Mouse (Mus musculus): ENCODE measurements around the gene Rbms1. TPM values are rescaled to one million over a fixed set of nuclear protein-coding genes. Genes with fewer than 3 reads are reported as not detected.

The Rbms1 gene
- total RNA-seq, 2 experiments from 2014 or later: 18.9 to 23.6 TPM

- intact Hi-C loops (cut with DNase I): no loop called here
- DNase-seq (ENCODE audit: low spot score in 2 of 2): no peak
These were observed 257.6 kb downstream of the Rbms1 start for GRCm38 (mm10) chr2:60705426-60705825.

GRCm38 (mm10) chr2:60703315-60703714 lies 259.7 kb downstream of the Rbms1 start:
- DNase-seq (ENCODE audit: low spot score in 2 of 2): no peak

GRCm38 (mm10) chr2:60700956-60701355 lies 262.0 kb downstream of the Rbms1 start:
- no peak for DNase-seq (ENCODE audit: low spot score in 2 of 2)
- intact Hi-C loops (cut with DNase I): no loop called here

More at GRCm38 (mm10) chr2:60703315-60703714, 259.7 kb downstream of the Rbms1 start:
- intact Hi-C loops (cut with DNase I): no loop called here

Other genes starting within 250 kb of the Rbms1 start
- gene Itgb6, start 240.5 kb downstream of the Rbms1 start, total RNA-seq (2021): under 1 TPM; 0.11 to 0.41 TPM